Mouse (Mus musculus) embryonic fibroblast, embryonic 13.5 days (primary cell): ENCODE results near the gene Fhad1.
"Not testable (repeated sequence)": the region's sequence is repeated elsewhere in the genome, so short reads cannot be mapped to it uniquely, and the experiment has no call there.

Experiments
- CTCF ChIP-seq: IDR thresholded peaks from 2 replicates; pipeline ENCODE4 v1.5.1; 2011; ENCODE audit warnings: mild to moderate bottlenecking, control low read depth, low read length, moderate library complexity, borderline replicate concordance; ENCODE audit not compliant: insufficient read depth
- POLR2A ChIP-seq: IDR thresholded peaks from 2 replicates; pipeline ENCODE4 v1.6.1; 2011; ENCODE audit warnings: low read depth, mild to moderate bottlenecking, control low read depth, low read length, moderate library complexity

- not testable (repeated sequence) for TF ChIP-seq POLR2A, CTCF
Measured at GRCm38 (mm10) chr4:141994062-141994471, 20.8 kb downstream of the Fhad1 start.
